Mouse (Mus musculus) gastrocnemius, postnatal 36 days (tissue): ENCODE data around the gene Tctn1. TPM values are rescaled to one million over a fixed set of nuclear protein-coding genes. Genes with fewer than 3 reads are reported as not detected.
A peak's percentile ranks its signal among the peaks of the same experiment; 100 is the strongest.

Source experiments
- DNase-seq, 2 experiments: peaks; one replicate each; pipeline ENCODE4 v3.0.0; 2022
- intact Hi-C: fragments of 180-260 bp; cut with DNase I; formaldehyde crosslinking; loops from one replicate; pipeline ENCODE4 v1.15.1; 2025
- total RNA-seq, 2 experiments: library from RNA; stranded (reverse); gene quantifications; 2 replicates each; pipeline ENCODE4 v1.2.3; 2021

The Tctn1 gene
- total RNA-seq, 2 experiments from 2014 or later = 1.6 to 2.2 TPM

- no peak for DNase-seq
- intact Hi-C loops = no loop called here
These were observed 22.8 kb upstream of the Tctn1 start for GRCm38 (mm10) chr5:122287026-122287425.

GRCm38 (mm10) chr5:122286191-122286590 lies 21.9 kb upstream of the Tctn1 start:
- DNase-seq = no peak
- intact Hi-C loops = no loop called here

- intact Hi-C loops = no loop called here
These were observed 21.5 kb upstream of the Tctn1 start for GRCm38 (mm10) chr5:122285767-122286150.

GRCm38 (mm10) chr5:122285029-122285766 lies 20.9 kb upstream of the Tctn1 start:
- DNase-seq = peak; percentile 50 to 52
- intact Hi-C loops = no loop called here

More at GRCm38 (mm10) chr5:122285767-122286150, 21.5 kb upstream of the Tctn1 start:
- DNase-seq = no peak

- intact Hi-C loops = no loop called here
- DNase-seq = peak; percentile 80 to 89
These were observed 20.1 kb upstream of the Tctn1 start, which contains the start of gene Pptc7 for GRCm38 (mm10) chr5:122284183-122285028. Gene Pptc7 (plus strand): TSS chr5:122284365.

- intact Hi-C loops = no loop called here
- DNase-seq = no peak
These were observed 19.5 kb upstream of the Tctn1 start for GRCm38 (mm10) chr5:122283828-122284182.

GRCm38 (mm10) chr5:122280827-122281462 lies 16.7 kb upstream of the Tctn1 start:
- intact Hi-C loops = no loop called here
- DNase-seq = peak in 1 of 2 experiments; percentile 54

- intact Hi-C loops = no loop called here
- DNase-seq = no peak
These were observed 16.2 kb upstream of the Tctn1 start for GRCm38 (mm10) chr5:122280422-122280826.

GRCm38 (mm10) chr5:122279799-122280421 lies 15.7 kb upstream of the Tctn1 start:
- intact Hi-C loops = no loop called here
- DNase-seq = no peak

- DNase-seq = no peak
- intact Hi-C loops = no loop called here
These were observed 14.7 kb upstream of the Tctn1 start for GRCm38 (mm10) chr5:122278946-122279345.

GRCm38 (mm10) chr5:122274785-122275184 lies 10.5 kb upstream of the Tctn1 start:
- DNase-seq = no peak
- intact Hi-C loops = no loop called here

- DNase-seq = no peak
- intact Hi-C loops = no loop called here
These were observed 8.6 kb upstream of the Tctn1 start for GRCm38 (mm10) chr5:122272821-122273220.

GRCm38 (mm10) chr5:122268858-122269604 lies 4.8 kb upstream of the Tctn1 start:
- no peak for DNase-seq
- intact Hi-C loops = loop anchor here (1.0 to 5.0 kb wide), 2 partner anchors 75 to 123 kb away; partner anchors contain the start of gene Arpc3

GRCm38 (mm10) chr5:122267899-122268298 lies 3.6 kb upstream of the Tctn1 start:
- peak; percentile 50 to 72 for DNase-seq
- intact Hi-C loops = loop anchor here (1.0 to 5.0 kb wide), 2 partner anchors 76 to 124 kb away; partner anchors contain the start of gene Arpc3

- intact Hi-C loops = loop anchor here (5.0 kb wide), 1 partner anchor 125 kb away; the partner anchor contains the start of gene Arpc3
- DNase-seq = no peak
These were observed 2.9 kb upstream of the Tctn1 start for GRCm38 (mm10) chr5:122267136-122267535.

GRCm38 (mm10) chr5:122265942-122266341 lies 1.7 kb upstream of the Tctn1 start:
- no peak for DNase-seq
- intact Hi-C loops = loop anchor here (5.0 kb wide), 1 partner anchor 126 kb away; the partner anchor contains the start of gene Arpc3

- DNase-seq = no peak
- intact Hi-C loops = loop anchor here (5.0 kb wide), 1 partner anchor 127 kb away; the partner anchor contains the start of gene Arpc3
These were observed 927 bp upstream of the Tctn1 start for GRCm38 (mm10) chr5:122265187-122265586.

- intact Hi-C loops = no loop called here
- no peak for DNase-seq
These were observed 2.2 kb downstream of the Tctn1 start for GRCm38 (mm10) chr5:122262104-122262503.

- no peak for DNase-seq
- intact Hi-C loops = loop anchor here (5.0 kb wide), 1 partner anchor 131 kb away; no protein-coding TSS in a partner anchor
These were observed 6.1 kb downstream of the Tctn1 start for GRCm38 (mm10) chr5:122258027-122258741.
